Mouse (Mus musculus): ENCODE measurements around the gene Gls2. TPM values are rescaled to one million over a fixed set of nuclear protein-coding genes. Genes with fewer than 3 reads are reported as not detected.
"Not testable (repeated sequence)": the region's sequence is repeated elsewhere in the genome, so short reads cannot be mapped to it uniquely, and the experiment has no call there.

The Gls2 gene
- polyA plus RNA-seq, 1 experiment from 2014 or later, result 2.3 TPM

DNA sequence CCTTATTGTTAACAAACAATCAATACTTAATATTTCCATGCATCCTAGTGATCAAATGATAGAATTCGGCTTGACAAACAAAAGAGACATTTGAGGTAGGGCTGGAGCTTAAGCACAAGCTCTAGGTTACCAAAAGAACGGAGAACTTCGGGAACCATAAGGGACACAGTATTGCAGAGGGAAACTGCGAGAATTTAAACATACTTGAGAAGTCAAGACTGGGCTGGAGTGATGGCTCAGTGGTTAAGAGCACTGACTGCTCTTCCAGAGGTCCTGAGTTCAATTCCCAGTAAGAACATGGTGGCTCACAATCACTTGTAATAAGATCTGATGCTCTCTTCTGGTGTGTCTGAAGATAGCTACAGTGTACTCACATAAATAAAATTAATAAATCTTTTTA, 19.9 kb downstream of the Gls2 start:
- H3K9me3 ChIP-seq; H3K9ac ChIP-seq (replicated peaks); H3K4me2 ChIP-seq; H3K36me3 ChIP-seq; H3K4me3 ChIP-seq (replicated peaks); H3K27ac ChIP-seq; ATAC-seq (ENCODE audit: insufficient number of reproducible peaks, insufficient read depth, low FRiP score, low TSS enrichment, low read depth): not testable (repeated sequence)
- WGBS, result 89% methylated on average over 4 of the region's 4 CpGs
- peaks cover 12% of the 10 kb centered on the region for H3K27me3 ChIP-seq
- H3K4me1 ChIP-seq (replicated peaks), result peaks cover 14% of the 10 kb centered on the region

DNA sequence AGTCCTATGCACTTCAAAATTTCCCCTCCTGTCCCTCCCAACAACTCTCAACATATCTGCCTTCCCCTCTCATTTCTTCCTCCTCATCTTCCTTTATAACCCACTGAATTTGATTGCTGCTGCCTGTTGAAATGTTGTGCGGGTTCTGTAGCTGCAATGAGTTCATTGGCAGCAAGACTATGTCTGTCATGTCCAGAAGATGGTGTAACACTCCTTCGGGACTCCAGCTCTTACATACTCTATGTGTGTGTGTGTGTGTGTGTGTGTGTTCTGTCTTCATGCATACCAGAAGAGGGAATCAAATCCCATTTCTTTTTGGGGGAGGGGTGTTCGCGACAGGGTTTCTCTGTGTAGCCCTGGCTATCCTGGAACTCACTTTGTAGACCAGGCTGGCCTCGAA, 20.7 kb downstream of the Gls2 start:
- H3K9me3 ChIP-seq, result no peaks in the 10 kb centered on the region
- H3K4me1 ChIP-seq (replicated peaks), result peaks cover 14% of the 10 kb centered on the region
- H3K36me3 ChIP-seq, result no peaks in the 10 kb centered on the region
- no peak overlapping the region for H3K9ac ChIP-seq (replicated peaks)
- WGBS, result 86% methylated on average over 5 of the region's 5 CpGs
- ATAC-seq (ENCODE audit: insufficient number of reproducible peaks, insufficient read depth, low FRiP score, low TSS enrichment, low read depth), result no peak
- no peak overlapping the region for H3K4me2 ChIP-seq
- H3K4me3 ChIP-seq (replicated peaks), result no peak overlapping the region
- peaks cover 12% of the 10 kb centered on the region for H3K27me3 ChIP-seq
- no peak overlapping the region for H3K27ac ChIP-seq

DNA sequence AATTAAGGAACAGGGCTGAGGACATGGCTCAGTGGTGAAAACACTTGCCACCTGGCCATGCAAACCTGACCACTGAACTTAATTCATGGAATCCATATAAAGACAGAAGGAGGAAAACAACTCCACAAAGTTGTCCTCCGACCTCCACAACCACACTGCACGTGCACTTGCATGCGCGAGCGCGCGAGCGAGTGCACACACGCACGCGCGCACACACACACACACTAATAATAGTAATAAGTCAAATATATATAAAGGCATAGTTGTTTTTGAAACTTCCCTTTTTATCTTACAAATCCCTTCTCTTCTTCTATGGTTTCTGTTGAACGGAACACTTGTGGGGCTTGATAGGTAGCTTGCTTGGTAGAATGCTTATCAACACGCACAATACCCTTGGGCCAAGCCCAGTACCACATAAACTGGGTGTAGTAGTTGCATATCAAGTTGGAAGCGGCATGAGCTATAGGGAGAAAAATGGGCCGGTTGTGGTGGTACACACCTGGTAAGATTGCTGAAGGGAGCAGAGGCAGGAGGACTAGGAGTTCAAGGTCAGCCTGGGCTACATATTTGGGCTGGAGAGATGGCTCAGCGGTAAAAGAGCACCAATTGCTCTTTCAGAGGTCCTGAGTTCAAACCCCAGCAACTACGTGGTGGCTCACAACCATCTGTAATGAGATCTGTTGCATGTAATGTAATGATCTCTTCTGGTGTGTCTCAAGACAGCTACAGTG, 24.3 kb downstream of the Gls2 start:
- no peaks in the 10 kb centered on the region for H3K36me3 ChIP-seq
- no peak for ATAC-seq (ENCODE audit: insufficient number of reproducible peaks, insufficient read depth, low FRiP score, low TSS enrichment, low read depth)
- H3K4me1 ChIP-seq (replicated peaks), result no peaks in the 10 kb centered on the region
- no peak overlapping the region for H3K27ac ChIP-seq
- H3K27me3 ChIP-seq, result peaks cover 11% of the 10 kb centered on the region
- WGBS, result 95% methylated on average over 18 of the region's 18 CpGs
- no peak overlapping the region for H3K9ac ChIP-seq (replicated peaks)
- H3K9me3 ChIP-seq, result no peaks in the 10 kb centered on the region
- H3K4me3 ChIP-seq (replicated peaks), result no peak overlapping the region
- no peak overlapping the region for H3K4me2 ChIP-seq

DNA sequence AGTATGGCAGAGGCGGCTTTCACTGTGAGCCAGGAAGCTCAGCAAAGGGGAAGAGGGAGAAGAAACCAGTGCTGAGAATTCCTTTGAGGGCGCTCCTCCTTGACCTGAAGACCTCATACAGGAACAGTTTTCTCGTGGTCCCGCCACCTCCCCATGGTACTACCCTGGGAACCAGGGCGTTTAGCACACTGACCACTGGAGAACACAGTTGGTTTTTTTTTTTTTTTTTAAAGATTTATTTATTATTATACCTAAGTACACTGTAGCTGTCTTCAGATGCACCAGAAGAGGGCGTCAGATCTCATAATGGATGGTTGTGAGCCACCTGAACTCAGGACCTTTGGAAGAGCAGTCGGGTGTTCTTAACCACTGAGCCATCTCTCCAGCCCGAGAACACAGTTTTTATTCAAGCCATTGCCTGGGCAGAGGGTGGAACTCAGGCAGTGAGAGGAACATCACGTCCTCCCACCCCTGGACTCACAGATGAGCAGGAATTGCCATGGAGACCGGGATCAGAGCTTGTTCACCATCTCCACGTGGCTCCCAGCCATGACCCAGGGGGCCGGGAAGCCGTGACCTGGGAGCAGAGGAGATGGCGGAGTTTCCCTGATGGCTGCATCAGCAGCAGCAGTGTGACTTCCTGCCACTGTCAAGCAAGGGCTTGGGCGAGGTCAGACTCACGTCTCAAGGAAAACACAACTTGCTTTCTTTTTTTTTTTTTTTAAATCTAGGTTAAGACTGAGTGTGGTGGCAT, 27.5 kb downstream of the Gls2 start:
- Histone ChIP-seq H3K4me1 (replicated peaks) (peaks cover 23% of the 10 kb centered on the region), H3K36me3 (no peaks in the 10 kb centered on the region), H3K4me3 (replicated peaks) (no peak overlapping the region), H3K4me2 (no peak overlapping the region), H3K27me3 (0 out of 2 replicates have a peak, but pooled peaks cover 2% of the 10 kb centered on the region), H3K27ac (no peak overlapping the region), H3K9ac (replicated peaks) (no peak overlapping the region), H3K9me3 (no peaks in the 10 kb centered on the region)
- 60% methylated on average over 16 of the region's 16 CpGs for WGBS
- no peak for ATAC-seq (ENCODE audit: insufficient number of reproducible peaks, insufficient read depth, low FRiP score, low TSS enrichment, low read depth)

- ATAC-seq (ENCODE audit: insufficient number of reproducible peaks, insufficient read depth, low FRiP score, low TSS enrichment, low read depth), result no peak
- WGBS, result 37% methylated on average over 5 of the region's 5 CpGs
- Histone ChIP-seq H3K4me2 (no peak overlapping the region), H3K27me3 (0 out of 2 replicates have a peak, but pooled peaks cover 2% of the 10 kb centered on the region), H3K4me1 (replicated peaks) (peaks cover 26% of the 10 kb centered on the region), H3K36me3 (no peaks in the 10 kb centered on the region), H3K9me3 (no peaks in the 10 kb centered on the region), H3K4me3 (replicated peaks) (no peak overlapping the region), H3K27ac (peak overlapping the region; percentile 77), H3K9ac (replicated peaks) (no peak overlapping the region; the same call in 1 of the 2 replicates)
Measured at GRCm38 (mm10) chr10:128225064-128225463, 30.8 kb downstream of the Gls2 start.

GRCm38 (mm10) chr10:128225538-128225937, 31.3 kb downstream of the Gls2 start, which contains the start of gene Mip:
Gene Mip, plus strand, starts transcription at chr10:128225838.
- Histone ChIP-seq H3K36me3 (no peaks in the 10 kb centered on the region), H3K4me2 (no peak within 1 kb of the TSS), H3K27me3 (0 out of 2 replicates have a peak, but pooled peaks cover 2% of the 10 kb centered on the region), H3K4me3 (replicated peaks) (no peak within 1 kb of the TSS), H3K4me1 (replicated peaks) (peaks cover 31% of the 10 kb centered on the region), H3K27ac (peak within 1 kb of the TSS; percentile 77), H3K9ac (replicated peaks) (no peak within 1 kb of the TSS; the same call in 1 of the 2 replicates), H3K9me3 (no peaks in the 10 kb centered on the region)
- ATAC-seq (ENCODE audit: insufficient number of reproducible peaks, insufficient read depth, low FRiP score, low TSS enrichment, low read depth), result peak; percentile 34; the same call in 1 of the 2 replicates
- 46% methylated on average over 4 of the region's 4 CpGs for WGBS

DNA sequence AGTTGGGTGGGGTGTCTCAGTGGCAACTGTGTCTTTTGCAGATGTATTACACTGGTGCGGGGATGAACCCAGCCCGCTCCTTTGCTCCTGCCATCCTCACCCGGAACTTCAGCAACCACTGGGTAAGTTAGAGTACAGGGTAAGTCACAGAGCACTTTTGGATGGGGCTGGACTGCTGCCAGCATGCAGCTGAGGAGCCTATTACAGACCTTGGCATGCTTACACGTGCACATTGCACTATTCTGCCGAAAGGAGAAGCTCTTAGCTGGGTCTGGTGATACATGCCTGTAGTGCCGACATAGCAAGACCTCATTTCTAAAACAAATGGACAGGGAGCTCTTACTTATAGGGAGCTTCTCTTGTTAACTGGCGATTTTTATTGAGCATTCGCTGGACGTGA, 33.3 kb downstream of the Gls2 start:
- no peak overlapping the region for H3K9ac ChIP-seq (replicated peaks)
- no peaks in the 10 kb centered on the region for H3K9me3 ChIP-seq
- H3K36me3 ChIP-seq, result no peaks in the 10 kb centered on the region
- H3K27ac ChIP-seq, result peak overlapping the region; percentile 23; the same call in 1 of the 2 replicates
- 83% methylated on average over 9 of the region's 9 CpGs for WGBS
- no peak for ATAC-seq (ENCODE audit: insufficient number of reproducible peaks, insufficient read depth, low FRiP score, low TSS enrichment, low read depth)
- H3K4me1 ChIP-seq (replicated peaks), result peaks cover 38% of the 10 kb centered on the region
- no peak overlapping the region for H3K4me3 ChIP-seq (replicated peaks)
- no peak overlapping the region for H3K4me2 ChIP-seq
- no peaks in the 10 kb centered on the region for H3K27me3 ChIP-seq

DNA sequence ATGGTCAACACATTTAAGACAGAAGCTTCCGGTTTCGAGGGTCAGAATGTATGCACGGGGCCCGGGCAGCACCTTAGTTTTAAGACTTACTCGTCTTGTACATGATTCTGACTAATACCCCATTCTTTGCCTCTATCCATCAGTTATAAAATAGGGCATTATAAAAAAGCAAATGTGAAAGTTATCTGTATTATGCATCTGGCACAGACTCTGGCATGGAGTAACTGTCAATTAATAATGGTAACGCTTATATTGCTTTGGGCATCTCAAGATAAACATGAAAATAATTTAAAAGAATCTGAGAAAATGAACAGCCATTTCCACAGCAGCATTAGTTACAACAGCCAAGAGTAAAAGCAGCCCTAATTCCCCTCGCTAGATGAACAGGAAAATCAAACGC, 33.8 kb downstream of the Gls2 start:
- no peak for ATAC-seq (ENCODE audit: insufficient number of reproducible peaks, insufficient read depth, low FRiP score, low TSS enrichment, low read depth)
- H3K27me3 ChIP-seq, result no peaks in the 10 kb centered on the region
- H3K4me1 ChIP-seq (replicated peaks), result peaks cover 41% of the 10 kb centered on the region
- H3K9me3 ChIP-seq, result no peaks in the 10 kb centered on the region
- H3K36me3 ChIP-seq, result no peaks in the 10 kb centered on the region
- H3K4me3 ChIP-seq (replicated peaks), result no peak overlapping the region
- H3K4me2 ChIP-seq, result no peak overlapping the region
- no peak overlapping the region for H3K9ac ChIP-seq (replicated peaks)
- 89% methylated on average over 8 of the region's 8 CpGs for WGBS
- no peak overlapping the region for H3K27ac ChIP-seq

DNA sequence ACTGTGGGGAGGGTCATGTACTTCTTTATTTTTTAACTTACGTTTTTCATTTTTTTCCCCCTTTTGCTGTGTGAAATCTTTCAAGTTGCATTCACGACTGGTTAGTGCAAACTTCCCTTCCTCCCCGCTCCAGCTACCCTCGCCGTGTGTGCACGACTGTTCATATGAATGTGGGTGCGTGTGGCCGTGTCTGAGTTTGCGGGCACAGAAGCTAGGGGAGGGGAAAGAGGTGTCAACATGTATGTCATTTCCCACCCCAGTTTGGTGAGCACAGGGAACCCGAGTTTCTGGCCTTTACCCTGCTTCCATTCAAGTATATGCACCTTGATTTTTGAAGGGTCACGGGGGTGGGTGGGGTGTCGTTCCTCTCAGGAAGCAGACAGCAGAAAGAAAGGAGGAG, 36.3 kb downstream of the Gls2 start:
- Histone ChIP-seq H3K27ac (peak overlapping the region; percentile 97), H3K4me2 (peak overlapping the region; percentile 65), H3K9me3 (no peaks in the 10 kb centered on the region), H3K9ac (replicated peaks) (peak overlapping the region; percentile 82; the same call in 1 of the 2 replicates), H3K36me3 (peaks cover 11% of the 10 kb centered on the region), H3K27me3 (no peaks in the 10 kb centered on the region), H3K4me1 (replicated peaks) (peaks cover 41% of the 10 kb centered on the region), H3K4me3 (replicated peaks) (peak overlapping the region; percentile 79; the same call in 1 of the 2 replicates)
- no peak for ATAC-seq (ENCODE audit: insufficient number of reproducible peaks, insufficient read depth, low FRiP score, low TSS enrichment, low read depth)
- 66% methylated on average over 12 of the region's 12 CpGs for WGBS

DNA sequence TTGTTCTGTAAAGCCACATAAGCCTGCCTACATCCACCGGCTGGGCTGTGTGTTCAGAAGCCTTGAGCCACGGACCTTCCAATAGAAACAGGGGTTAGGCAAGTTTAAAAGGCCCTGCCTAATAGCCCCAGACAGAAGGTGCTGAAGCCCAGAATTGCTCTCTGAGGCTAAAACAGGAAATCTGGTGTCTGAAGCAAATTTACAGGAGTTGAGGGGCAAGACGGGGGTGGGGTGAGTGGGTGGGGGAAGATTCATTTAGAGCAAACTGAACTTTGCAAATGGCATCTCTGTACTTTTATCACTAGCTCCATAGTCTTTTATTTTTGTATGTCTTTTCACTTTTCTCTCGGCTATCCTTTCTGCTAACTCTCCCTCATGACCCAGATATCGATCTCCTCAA, 36.9 kb downstream of the Gls2 start:
- peaks cover 40% of the 10 kb centered on the region for H3K4me1 ChIP-seq (replicated peaks)
- ATAC-seq (ENCODE audit: insufficient number of reproducible peaks, insufficient read depth, low FRiP score, low TSS enrichment, low read depth), result no peak
- peak overlapping the region; percentile 82 for H3K9ac ChIP-seq (replicated peaks)
- H3K4me2 ChIP-seq, result peak overlapping the region; percentile 65
- 11% methylated on average over 5 of the region's 5 CpGs for WGBS
- peak overlapping the region; percentile 79 for H3K4me3 ChIP-seq (replicated peaks)
- H3K9me3 ChIP-seq, result no peaks in the 10 kb centered on the region
- H3K36me3 ChIP-seq, result peaks cover 11% of the 10 kb centered on the region
- no peaks in the 10 kb centered on the region for H3K27me3 ChIP-seq
- peak overlapping the region; percentile 97 for H3K27ac ChIP-seq

- peak within 1 kb of the TSS; percentile 65 for H3K4me2 ChIP-seq
- no peaks in the 10 kb centered on the region for H3K27me3 ChIP-seq
- H3K9me3 ChIP-seq, result no peaks in the 10 kb centered on the region
- WGBS, result under 1% methylated on average over 58 of the region's 58 CpGs
- peaks cover 37% of the 10 kb centered on the region for H3K4me1 ChIP-seq (replicated peaks)
- peak within 1 kb of the TSS; percentile 82 for H3K9ac ChIP-seq (replicated peaks)
- peak within 1 kb of the TSS; percentile 79 for H3K4me3 ChIP-seq (replicated peaks)
- peaks cover 11% of the 10 kb centered on the region for H3K36me3 ChIP-seq
- peak; percentile 87 for ATAC-seq (ENCODE audit: insufficient number of reproducible peaks, insufficient read depth, low FRiP score, low TSS enrichment, low read depth)
- peak within 1 kb of the TSS; percentile 97 for H3K27ac ChIP-seq
Measured at GRCm38 (mm10) chr10:128231697-128232419, 37.6 kb downstream of the Gls2 start, which contains the start of gene Timeless. Gene Timeless, plus strand, starts transcription at chr10:128232065.
